Mouse (Mus musculus) thymus, adult 2 months (tissue): Measurements from ENCODE around the gene Gtf3c5. TPM values are rescaled to one million over a fixed set of nuclear protein-coding genes. Genes with fewer than 3 reads are reported as not detected.

ENCODE experiments used
- DNase-seq: peaks from one replicate; pipeline ENCODE4 v3.0.0; 2021
- H3K27ac ChIP-seq: fragments of 200-500 bp; 2 replicates; pipeline ENCODE4 v1.5.1; 2012; ENCODE audit warnings: low read length, control low read depth; ENCODE audit not compliant: control insufficient read depth, insufficient read depth
- H3K27me3 ChIP-seq: fragments of 200-500 bp; 2 replicates; pipeline ENCODE4 v1.6.1; 2012; ENCODE audit warnings: mild to moderate bottlenecking, low read length, moderate library complexity, mixed read lengths; ENCODE audit not compliant: control insufficient read depth, insufficient read depth
- H3K36me3 ChIP-seq: fragments of 200-500 bp; 2 replicates; pipeline ENCODE4 v1.6.1; 2012; ENCODE audit warnings: mild to moderate bottlenecking, low read length, moderate library complexity; ENCODE audit not compliant: control insufficient read depth, insufficient read depth
- H3K4me1 ChIP-seq: fragments of 200-500 bp; replicated peaks from 2 replicates; pipeline ENCODE4 v1.6.1; 2012; ENCODE audit warnings: low read length; ENCODE audit not compliant: control insufficient read depth, insufficient read depth
- H3K4me3 ChIP-seq: fragments of 200-500 bp; 2 replicates; pipeline ENCODE4 v1.5.1; 2012; ENCODE audit warnings: mild to moderate bottlenecking, low read length, control low read depth, moderate library complexity; ENCODE audit not compliant: control insufficient read depth, insufficient read depth
- CTCF ChIP-seq: fragments of 200-500 bp; IDR thresholded peaks from 2 replicates; pipeline ENCODE4 v1.5.1; 2012; ENCODE audit warnings: mild to moderate bottlenecking, control low read depth, low read length, moderate library complexity, borderline replicate concordance; ENCODE audit not compliant: control insufficient read depth, poor library complexity, insufficient read depth; ENCODE audit errors: extremely low read depth
- POLR2A ChIP-seq: fragments of 200-500 bp; IDR thresholded peaks from 2 replicates; pipeline ENCODE4 v1.6.1; 2012; ENCODE audit warnings: mild to moderate bottlenecking, low read length, control low read depth, moderate library complexity; ENCODE audit not compliant: control insufficient read depth, poor library complexity, insufficient read depth; ENCODE audit errors: extremely low read depth
- WGBS: fragments of 180-500 bp; shearing (Covaris S2); methylation state at CpG from one replicate; pipeline ENCODE4 v1.1.7; 2018; 5-methylcytosine and 5-hydroxymethylcytosine counted together
- polyA plus RNA-seq: library from polyadenylated mRNA; depleted of rRNA; stranded (reverse); fragments of >200 nt; gene quantifications from 2 replicates; pipeline ENCODE4 v1.2.3, GENCODE M21; 2012

Gtf3c5 gene
- polyA plus RNA-seq, 1 experiment = 33.7 TPM

DNA sequence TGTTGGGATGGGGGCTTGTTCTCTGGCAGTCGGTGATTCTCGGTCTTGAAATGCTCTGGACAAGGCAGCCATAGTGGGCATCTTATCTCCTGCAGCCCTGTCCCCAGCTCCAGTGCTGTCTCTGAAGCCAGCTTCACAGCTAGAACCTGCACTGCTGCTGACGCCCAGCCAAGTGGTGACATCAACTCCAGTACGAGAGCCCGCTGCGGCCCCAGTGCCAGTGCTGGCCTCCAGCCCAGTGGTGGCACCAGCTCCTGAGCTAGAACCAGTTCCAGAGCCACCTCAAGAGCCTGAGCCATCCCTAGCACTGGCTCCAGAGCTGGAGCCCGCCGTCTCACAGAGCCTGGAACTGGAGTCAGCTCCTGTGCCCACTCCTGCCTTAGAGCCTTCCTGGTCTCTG is 39.7 kb downstream of the Gtf3c5 start:
- H3K27me3 ChIP-seq = no peaks in the 10 kb centered on the region
- no peak overlapping the region for H3K4me3 ChIP-seq
- H3K27ac ChIP-seq = no peak overlapping the region
- no peaks in the 10 kb centered on the region for H3K36me3 ChIP-seq
- 92% methylated on average over 8 of the region's 8 CpGs for WGBS
- peaks cover 40% of the 10 kb centered on the region for H3K4me1 ChIP-seq
- TF ChIP-seq CTCF (no peak), POLR2A (no peak)
- no peak for DNase-seq

DNA sequence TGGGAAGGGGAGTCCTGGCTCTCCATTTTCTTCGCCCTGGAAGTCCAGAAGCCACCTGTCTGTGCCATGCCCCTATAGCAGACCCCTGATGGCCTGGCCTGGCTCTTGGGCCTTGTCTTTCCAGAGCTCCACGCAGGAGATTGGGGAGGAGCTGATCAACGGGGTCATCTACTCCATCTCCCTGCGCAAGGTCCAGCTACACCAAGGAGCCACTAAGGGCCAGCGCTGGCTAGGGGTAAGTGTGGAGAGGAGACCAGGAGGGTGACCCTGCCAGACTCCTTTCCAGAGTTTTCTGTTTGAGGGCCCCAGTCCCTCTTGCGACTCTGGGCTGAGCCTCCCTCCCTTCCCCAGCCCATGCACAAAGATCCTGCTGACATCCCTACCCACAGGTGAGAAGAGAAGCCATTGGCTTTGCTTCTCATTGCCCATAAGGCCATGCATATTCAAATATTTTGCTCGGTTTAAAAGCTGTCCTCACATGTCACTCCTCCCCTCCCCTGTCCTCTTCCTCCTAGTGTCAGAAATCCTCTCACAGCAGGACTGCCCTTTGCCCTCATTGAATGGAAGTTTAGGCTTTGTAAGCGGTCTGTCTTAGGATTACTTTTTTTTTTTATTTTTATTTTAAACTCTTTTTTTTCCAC is 42.8 kb downstream of the Gtf3c5 start:
- peaks cover 47% of the 10 kb centered on the region for H3K4me1 ChIP-seq
- WGBS = 80% methylated on average over 8 of the region's 8 CpGs
- no peaks in the 10 kb centered on the region for H3K36me3 ChIP-seq
- TF ChIP-seq CTCF (no peak), POLR2A (no peak)
- no peak for DNase-seq
- no peak overlapping the region for H3K27ac ChIP-seq
- no peaks in the 10 kb centered on the region for H3K27me3 ChIP-seq
- H3K4me3 ChIP-seq = no peak overlapping the region

DNA sequence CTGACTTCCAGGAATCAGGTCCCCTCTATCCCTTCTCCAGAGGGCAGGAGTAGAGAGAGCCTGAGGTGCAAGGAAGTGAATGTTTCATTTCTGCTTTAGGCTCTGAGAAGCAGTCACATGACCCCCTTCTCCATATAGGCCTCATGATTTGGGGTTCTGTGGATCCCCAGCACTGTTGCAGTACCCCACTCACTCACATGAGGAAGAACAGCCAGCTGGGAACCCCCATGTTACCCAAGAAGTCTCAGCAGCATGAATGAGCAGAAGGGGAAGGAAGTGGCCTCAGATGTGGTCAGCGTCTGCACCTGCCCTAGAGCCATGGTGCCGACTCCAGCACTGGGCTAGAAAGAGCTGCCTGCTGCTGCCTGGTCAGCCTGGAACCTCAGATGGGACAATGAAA is 43.6 kb downstream of the Gtf3c5 start:
- H3K4me3 ChIP-seq = no peak overlapping the region
- WGBS = 0% methylated on average over 2 of the region's 2 CpGs
- H3K4me1 ChIP-seq = peaks cover 40% of the 10 kb centered on the region
- DNase-seq = peak; percentile 49
- H3K27me3 ChIP-seq = no peaks in the 10 kb centered on the region
- no peak overlapping the region for H3K27ac ChIP-seq
- no peaks in the 10 kb centered on the region for H3K36me3 ChIP-seq
- TF ChIP-seq POLR2A (no peak), CTCF (no peak)

DNA sequence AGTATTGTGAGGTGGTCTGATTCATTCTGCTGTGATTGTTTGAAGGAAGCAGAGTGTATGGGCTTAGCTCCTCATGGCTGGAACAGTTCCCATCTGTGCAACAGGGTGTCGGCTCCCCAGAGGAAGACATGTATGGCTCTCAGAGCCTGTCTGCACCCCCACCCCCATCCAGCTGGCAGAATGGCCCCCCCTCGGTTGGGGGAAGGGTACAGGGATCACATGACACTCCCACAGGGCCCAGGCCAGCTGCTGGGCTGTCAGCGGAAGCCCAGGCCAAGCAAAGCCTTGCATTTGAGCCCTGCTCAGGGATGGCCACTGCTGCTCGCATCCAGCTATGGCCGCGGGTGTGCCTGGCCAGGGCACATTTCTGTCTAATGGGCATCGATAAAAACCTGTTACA is 44.3 kb downstream of the Gtf3c5 start:
- Histone ChIP-seq H3K4me3 (no peak overlapping the region), H3K36me3 (no peaks in the 10 kb centered on the region), H3K27me3 (no peaks in the 10 kb centered on the region), H3K27ac (no peak overlapping the region), H3K4me1 (peaks cover 35% of the 10 kb centered on the region)
- TF ChIP-seq POLR2A = no peak
- no peak for TF ChIP-seq CTCF
- no peak for DNase-seq
- 65% methylated on average over 7 of the region's 7 CpGs for WGBS

DNA sequence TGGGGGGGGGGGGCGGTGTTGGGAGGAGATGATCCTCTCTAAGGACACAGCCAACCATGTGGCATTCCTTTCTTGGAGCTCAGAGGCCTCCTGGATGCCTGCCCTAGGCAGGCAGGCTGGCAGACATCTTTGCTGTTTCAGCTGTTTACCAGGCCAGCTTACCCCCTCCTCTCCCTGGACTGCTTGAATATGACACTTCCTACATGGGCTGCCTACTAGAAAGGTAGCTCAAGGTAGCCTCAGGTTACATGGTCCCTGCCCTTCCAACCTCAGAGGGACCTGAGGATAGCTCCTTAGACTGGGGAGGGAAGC is 44.8 kb downstream of the Gtf3c5 start:
- Histone ChIP-seq H3K4me1 (peaks cover 35% of the 10 kb centered on the region), H3K27me3 (no peaks in the 10 kb centered on the region), H3K27ac (no peak overlapping the region), H3K36me3 (no peaks in the 10 kb centered on the region), H3K4me3 (no peak overlapping the region)
- TF ChIP-seq CTCF (no peak), POLR2A (no peak)
- no peak for DNase-seq
- 92% methylated on average over 1 of the region's 1 CpGs for WGBS

DNA sequence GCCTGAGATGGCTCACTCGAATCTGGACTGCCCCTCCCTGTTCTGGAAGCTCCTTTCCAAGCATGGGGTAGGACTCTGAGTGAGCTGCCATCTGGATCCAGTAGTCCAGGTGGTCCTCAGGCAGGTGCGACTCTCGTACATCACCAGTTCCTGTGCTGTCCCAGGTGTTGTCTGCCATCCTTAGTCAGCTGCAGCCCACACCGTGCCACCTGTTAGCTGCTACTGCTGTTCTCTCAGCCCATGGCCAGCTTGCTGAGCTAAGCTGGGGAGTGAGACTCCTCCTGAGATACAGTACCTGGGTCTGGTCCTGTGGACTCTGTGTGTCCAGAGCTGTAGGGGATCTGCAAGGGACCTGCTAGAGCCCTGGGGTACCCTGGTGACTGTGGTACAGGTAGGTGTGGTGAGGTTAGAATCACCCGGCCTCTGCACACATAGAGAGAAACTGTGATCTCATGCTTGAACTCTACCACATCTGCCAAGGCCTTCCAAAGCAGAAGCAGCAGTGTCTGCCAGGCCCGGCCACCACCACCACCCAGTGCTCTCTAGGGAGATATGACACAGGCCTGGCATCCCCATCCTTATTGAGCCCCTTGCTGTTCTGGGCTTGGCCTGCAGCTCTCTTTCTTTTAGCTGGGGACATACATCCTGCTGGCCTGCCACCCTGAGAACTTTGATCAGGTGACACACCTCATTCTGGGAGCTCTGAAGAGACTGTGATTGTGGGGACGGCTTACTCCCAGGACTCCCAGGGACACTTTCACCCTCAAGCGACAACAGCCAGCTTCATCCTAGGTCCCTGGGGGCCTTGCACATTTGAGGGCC is 45.3 kb downstream of the Gtf3c5 start:
- TF ChIP-seq CTCF (no peak), POLR2A (no peak)
- 81% methylated on average over 8 of the region's 8 CpGs for WGBS
- Histone ChIP-seq H3K36me3 (no peaks in the 10 kb centered on the region), H3K4me1 (peaks cover 40% of the 10 kb centered on the region), H3K4me3 (no peak overlapping the region), H3K27me3 (no peaks in the 10 kb centered on the region), H3K27ac (no peak overlapping the region)
- no peak for DNase-seq
